Mouse (Mus musculus) MEL-GATA-1-ER (cell line): ENCODE results near the gene Scfd2.

Experiments used
- DNase-seq: peaks from one replicate; pipeline ENCODE4 v3.0.0-alpha.2; 2012; ENCODE audit warnings: low read depth; ENCODE audit errors: extremely low read depth

The Scfd2 gene

GRCm38 (mm10) chr5:74365984-74366709 is 165.4 kb downstream of the Scfd2 start:
- peak; percentile 22 for DNase-seq

GRCm38 (mm10) chr5:74365408-74365807 is 166.2 kb downstream of the Scfd2 start:
- DNase-seq = no peak

GRCm38 (mm10) chr5:74363296-74363695 is 168.3 kb downstream of the Scfd2 start:
- DNase-seq = no peak

- no peak for DNase-seq
Observed at GRCm38 (mm10) chr5:74361531-74361930, 170.0 kb downstream of the Scfd2 start.

- DNase-seq = no peak
Observed at GRCm38 (mm10) chr5:74358033-74358432, 173.5 kb downstream of the Scfd2 start.

- no peak for DNase-seq
Observed at GRCm38 (mm10) chr5:74355416-74356177, 176.0 kb downstream of the Scfd2 start.

GRCm38 (mm10) chr5:74350909-74351308 is 180.7 kb downstream of the Scfd2 start:
- DNase-seq = no peak

GRCm38 (mm10) chr5:74348079-74348870 is 183.3 kb downstream of the Scfd2 start:
- no peak for DNase-seq

- DNase-seq = no peak
Observed at GRCm38 (mm10) chr5:74343045-74343444, 188.5 kb downstream of the Scfd2 start.

- no peak for DNase-seq
Observed at GRCm38 (mm10) chr5:74342557-74342956, 189.0 kb downstream of the Scfd2 start.

GRCm38 (mm10) chr5:74337491-74337890 is 194.1 kb downstream of the Scfd2 start:
- DNase-seq = no peak

GRCm38 (mm10) chr5:74336780-74337179 is 194.8 kb downstream of the Scfd2 start:
- DNase-seq = no peak

- DNase-seq = no peak
Observed at GRCm38 (mm10) chr5:74333258-74333657, 198.3 kb downstream of the Scfd2 start.

GRCm38 (mm10) chr5:74326228-74326627 is 205.3 kb downstream of the Scfd2 start:
- no peak for DNase-seq

GRCm38 (mm10) chr5:74321010-74321746 is 210.4 kb downstream of the Scfd2 start:
- no peak for DNase-seq

GRCm38 (mm10) chr5:74319551-74319950 is 212.0 kb downstream of the Scfd2 start:
- no peak for DNase-seq

- DNase-seq = no peak
Observed at GRCm38 (mm10) chr5:74317174-74317573, 214.4 kb downstream of the Scfd2 start.

GRCm38 (mm10) chr5:74316333-74316945 is 215.1 kb downstream of the Scfd2 start:
- no peak for DNase-seq

GRCm38 (mm10) chr5:74315471-74316245 is 215.9 kb downstream of the Scfd2 start:
- DNase-seq = no peak

- no peak for DNase-seq
Observed at GRCm38 (mm10) chr5:74314501-74314900, 217.1 kb downstream of the Scfd2 start.
